Mouse (Mus musculus) erythroblast, embryonic 14.5 days (primary cell): ENCODE results near the gene Slc47a1.

Source experiments
- GATA1 ChIP-seq: IDR thresholded peaks from 2 replicates; pipeline ENCODE4 v1.6.1; 2012; ENCODE audit warnings: low read length, inconsistent platforms, mixed read lengths
- TAL1 ChIP-seq: IDR thresholded peaks from 3 replicates; pipeline ENCODE4 v1.6.1; 2012; ENCODE audit warnings: low read length, inconsistent platforms, mixed read lengths

DNA sequence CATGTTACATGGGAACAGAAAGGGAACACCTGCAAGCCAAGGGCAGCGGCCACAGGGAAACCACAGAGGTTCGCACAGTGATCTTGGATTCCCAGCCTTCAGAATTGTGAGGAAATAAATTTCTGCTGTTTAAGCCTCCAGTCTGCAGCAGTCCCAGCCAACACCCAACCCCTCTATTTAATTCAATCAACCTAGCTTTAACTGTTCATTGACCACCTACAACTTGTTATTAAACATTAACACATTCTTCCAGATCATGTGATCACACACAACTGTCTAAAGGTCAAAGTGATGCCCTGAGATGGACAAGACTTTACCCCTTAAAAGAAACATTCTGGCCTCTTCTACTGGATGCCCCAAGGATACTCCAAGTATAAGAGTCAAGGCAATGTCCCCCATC, 9.5 kb downstream of the Slc47a1 start:
- TF ChIP-seq GATA1 (no peak), TAL1 (no peak)
